ENCODE assay signal across 11 mouse cellular contexts in genomic region chr8:84790537-84790936, GRCm38 (mm10). TPM values are rescaled to one million over a fixed set of nuclear protein-coding genes. Genes with fewer than 3 reads are reported as not detected.
DNase-seq lines count a peak whose midpoint lies in the region; ATAC-seq and TF ChIP-seq lines count a peak whose summit lies in the region.
"Had no signal": no experiment of that assay in that cellular context is flagged by ENCODE, and none has a peak within 500 bp of the region (broad histone marks: within the 10 kb centered on the region; RNA-seq: fewer than 3 reads in every experiment).

No protein-coding gene starts in this region.

- no peak for TF ChIP-seq CTCF in left cerebral cortex, adult 2 months (IDR thresholded peaks at IDR 0.05)

- H3K79me2 ChIP-seq in myocyte (ENCODE audit: control insufficient read depth, insufficient read depth): peaks cover 89% of the 10 kb centered on the region

- peaks cover 33% of the 10 kb centered on the region for H3K27me3 ChIP-seq in embryonic facial prominence, embryonic 14.5 days (replicated peaks; ENCODE audit: control insufficient read depth, insufficient read depth, low read length)
- H3K27me3 ChIP-seq in myocyte (ENCODE audit: control insufficient read depth, insufficient read depth, insufficient read length): no peaks in the 10 kb centered on the region

- H3K4me2 ChIP-seq in embryonic facial prominence, embryonic 14.5 days (ENCODE audit: low read depth, low read length): no peak overlapping the region
- peak overlapping the region; percentile 45 for H3K4me2 ChIP-seq in myocyte (ENCODE audit: low read depth)

- peaks cover 8% of the 10 kb centered on the region; the same call in 1 of the 2 replicates for H3K36me3 ChIP-seq in embryonic facial prominence, embryonic 14.5 days (ENCODE audit: control insufficient read depth, insufficient read depth, low read length)
- H3K36me3 ChIP-seq in myocyte (ENCODE audit: control insufficient read depth, insufficient read depth): no peaks in the 10 kb centered on the region

- H3K4me3 ChIP-seq in left cerebral cortex, adult 2 months: no peak overlapping the region
- H3K4me3 ChIP-seq in embryonic facial prominence, embryonic 14.5 days (ENCODE audit: low read depth, low read length): no peak overlapping the region
- no peak overlapping the region for H3K4me3 ChIP-seq in myocyte

- peaks cover 75% of the 10 kb centered on the region for H3K4me1 ChIP-seq in embryonic facial prominence, embryonic 14.5 days (ENCODE audit: control insufficient read depth, insufficient read depth, low read length)

- peak overlapping the region; percentile 83 for H3K27ac ChIP-seq in left cerebral cortex, adult 2 months
- no peak overlapping the region for H3K27ac ChIP-seq in embryonic facial prominence, embryonic 14.5 days (replicated peaks; ENCODE audit: low read depth, low read length)
- H3K27ac ChIP-seq: liver, embryonic 14.5 days had no signal

- TF ChIP-seq POLR2A in myocyte (IDR thresholded peaks at IDR 0.05; ENCODE audit: insufficient read length, low read depth): no peak

- H3K9ac ChIP-seq in embryonic facial prominence, embryonic 14.5 days (ENCODE audit: low read depth, low read length): 0 out of 2 replicates have a peak overlapping the region, but pooled peaks have one; percentile 16
- H3K9ac ChIP-seq: liver, embryonic 14.5 days had no signal

- 76% methylated on average over 2 of the region's 2 CpGs for WGBS in embryonic facial prominence, embryonic 14.5 days

- H3ac ChIP-seq in myocyte (ENCODE audit: control insufficient read depth, insufficient read length): no peak overlapping the region

- no peak for ATAC-seq in embryonic facial prominence, embryonic 14.5 days (ENCODE audit: low read depth)

- intact Hi-C loops in left cerebral cortex, adult 2 months (cut with DNase I): no loop called here

- DNase-seq in gastrocnemius, postnatal 25 days: peak; percentile 33
- no peak for DNase-seq in gastrocnemius, adult 18-20 months (ENCODE audit: low spot score)
- no peak for DNase-seq in left cerebral cortex, adult 2 months (ENCODE audit: extremely low spot score in 1 of 2, low spot score in 2 of 2)
- no peak for DNase-seq in left cerebral cortex, adult 8-10 months (ENCODE audit: low spot score in 2 of 2)
- no peak for DNase-seq in embryonic facial prominence, embryonic 14.5 days (ENCODE audit: low spot score)
- DNase-seq in embryo, embryonic 9.5 days (ENCODE audit: extremely low spot score): no peak
- DNase-seq: layer of hippocampus, postnatal 36 days; retina, postnatal 1 day; thymus, postnatal 14 days had no signal

- H3K9me3 ChIP-seq in embryonic facial prominence, embryonic 14.5 days (ENCODE audit: control insufficient read depth, low read length): no peaks in the 10 kb centered on the region

TF ChIP-seq in myocyte, 11 proteins besides CTCF, POLR2A, EP300 and RAD21:
- TF ChIP-seq E2F4 (IDR thresholded peaks at IDR 0.05; ENCODE audit: insufficient read depth) (no peak), TCF3 (IDR thresholded peaks at IDR 0.05; ENCODE audit: insufficient read length, low read depth) (no peak), POLR2AphosphoS2 (IDR thresholded peaks at IDR 0.05; ENCODE audit: insufficient read length, low read depth) (no peak), USF1 (IDR thresholded peaks at IDR 0.05; ENCODE audit: low read depth) (no peak), SRF (IDR thresholded peaks at IDR 0.05; ENCODE audit: control insufficient read depth, insufficient read length, low read depth) (no peak), MYOD1 (IDR thresholded peaks at IDR 0.05; ENCODE audit: control insufficient read depth in 1 of 3, insufficient read length in 2 of 3, low read depth in 2 of 3) (no peak), CEBPB (IDR thresholded peaks at IDR 0.05; ENCODE audit: insufficient read depth, poor library complexity, severe bottlenecking) (no peak), MYOG (IDR thresholded peaks at IDR 0.05; ENCODE audit: control insufficient read depth in 1 of 3, insufficient read depth in 1 of 3, insufficient read length in 2 of 3, low read depth in 2 of 3) (no peak)

RNA-seq across cellular contexts. Expression of gene Nfix, which starts 9.6 kb away (rescaled TPM):
- total RNA-seq in gastrocnemius, postnatal 25 days (2021): 100 to 1,000 TPM; 447 to 529 TPM
- 100 to 1,000 TPM; 481 to 528 TPM for total RNA-seq in gastrocnemius, adult 18-20 months (2021)
- total RNA-seq in left cerebral cortex, adult 2 months (2021): 100 to 1,000 TPM; 347 to 350 TPM
- total RNA-seq in left cerebral cortex, adult 8-10 months (2022): 100 to 1,000 TPM; 352 to 438 (median 370) TPM
- polyA plus RNA-seq in embryonic facial prominence, embryonic 14.5 days (2014; fragmentation: Nextera tagmentation; extraction: Ambion mirVana): 64.0 and 67.4 TPM in 2 replicates
- 65.7 TPM for polyA plus RNA-seq in myocyte (2012; fragmentation: generic; extraction: Trizol)

RNA-seq across cellular contexts. Expression of gene Dand5, which starts 32.1 kb away (rescaled TPM):
- total RNA-seq in gastrocnemius, postnatal 25 days (2021): 1 to 10 TPM; 9.5 to 9.6 TPM
- total RNA-seq in gastrocnemius, adult 18-20 months (2021): 10 to 100 TPM; 12.8 to 12.9 TPM
- 10 to 100 TPM in 1 of 2 experiments, 1 to 10 TPM in 1; 9.7 to 11.1 TPM for total RNA-seq in left cerebral cortex, adult 2 months (2021)
- total RNA-seq in left cerebral cortex, adult 8-10 months (2022): 1 to 10 TPM; 8.4 to 9.7 (median 8.9) TPM
- polyA plus RNA-seq in embryonic facial prominence, embryonic 14.5 days (2014; fragmentation: Nextera tagmentation; extraction: Ambion mirVana): 5.8 and 6.8 TPM in 2 replicates
- polyA plus RNA-seq in myocyte (2012; fragmentation: generic; extraction: Trizol): 6.7 TPM

RNA-seq across cellular contexts. Expression of gene Gadd45gip1, which starts 40.8 kb away (rescaled TPM):
- total RNA-seq in gastrocnemius, postnatal 25 days (2021): 10 to 100 TPM; 20.5 to 22.6 TPM
- total RNA-seq in gastrocnemius, adult 18-20 months (2021): 10 to 100 TPM; 22.9 to 24.2 TPM
- total RNA-seq in left cerebral cortex, adult 2 months (2021): 10 to 100 TPM; 23.9 to 25.8 TPM
- total RNA-seq in left cerebral cortex, adult 8-10 months (2022): 10 to 100 TPM; 23.3 to 28.4 (median 24.7) TPM
- polyA plus RNA-seq in embryonic facial prominence, embryonic 14.5 days (2014; fragmentation: Nextera tagmentation; extraction: Ambion mirVana): 41.3 and 41.5 TPM in 2 replicates
- 21.8 TPM for polyA plus RNA-seq in myocyte (2012; fragmentation: generic; extraction: Trizol)

RNA-seq across cellular contexts. Expression of gene Rad23a, which starts 49.9 kb away (rescaled TPM):
- 100 to 1,000 TPM; 134 TPM for total RNA-seq in gastrocnemius, postnatal 25 days (2021)
- 100 to 1,000 TPM; 171 to 176 TPM for total RNA-seq in gastrocnemius, adult 18-20 months (2021)
- 10 to 100 TPM; 77.7 to 77.8 TPM for total RNA-seq in left cerebral cortex, adult 2 months (2021)
- total RNA-seq in left cerebral cortex, adult 8-10 months (2022): 10 to 100 TPM; 72.4 to 90.1 (median 79.4) TPM
- 109 and 111 TPM in 2 replicates for polyA plus RNA-seq in embryonic facial prominence, embryonic 14.5 days (2014; fragmentation: Nextera tagmentation; extraction: Ambion mirVana)
- 139 TPM for polyA plus RNA-seq in myocyte (2012; fragmentation: generic; extraction: Trizol)

RNA-seq across cellular contexts. Expression of gene Calr, which starts 56.2 kb away (rescaled TPM):
- 100 to 1,000 TPM; 178 to 214 TPM for total RNA-seq in gastrocnemius, postnatal 25 days (2021)
- total RNA-seq in gastrocnemius, adult 18-20 months (2021): 100 to 1,000 TPM; 145 to 160 TPM
- 100 to 1,000 TPM; 459 to 496 TPM for total RNA-seq in left cerebral cortex, adult 2 months (2021)
- total RNA-seq in left cerebral cortex, adult 8-10 months (2022): 100 to 1,000 TPM; 333 to 426 (median 383) TPM
- 805 and 891 TPM in 2 replicates for polyA plus RNA-seq in embryonic facial prominence, embryonic 14.5 days (2014; fragmentation: Nextera tagmentation; extraction: Ambion mirVana)
- 385 TPM for polyA plus RNA-seq in myocyte (2012; fragmentation: generic; extraction: Trizol)
